Mouse (Mus musculus) lung, adult 2 months (tissue): ENCODE measurements around the gene 1190005I06Rik.

Source experiments
- CTCF ChIP-seq: fragments of 200-500 bp; IDR thresholded peaks from 2 replicates; pipeline ENCODE4 v1.5.1; 2011; ENCODE audit warnings: mild to moderate bottlenecking, low read length, control low read depth; ENCODE audit not compliant: insufficient read depth
- POLR2A ChIP-seq: fragments of 200-500 bp; IDR thresholded peaks from 2 replicates; pipeline ENCODE4 v1.6.1; 2011; ENCODE audit warnings: low read depth, mild to moderate bottlenecking, control low read depth, low read length, borderline replicate concordance; ENCODE audit errors: extremely low read depth

- TF ChIP-seq CTCF, result peak; percentile 52
- no peak for TF ChIP-seq POLR2A
Observed at GRCm38 (mm10) chr8:120561539-120562435, 85.6 kb downstream of the 1190005I06Rik start.
